Mouse (Mus musculus) forebrain, embryonic 13.5 days (tissue): ENCODE data around the gene Topors. TPM values are rescaled to one million over a fixed set of nuclear protein-coding genes. Genes with fewer than 3 reads are reported as not detected.
"Not testable (repeated sequence)": the region's sequence is repeated elsewhere in the genome, so short reads cannot be mapped to it uniquely, and the experiment has no call there.

Source experiments
- ATAC-seq: fragments of 200-750 bp; cut with Nextera tagmentation; 2 replicates; pipeline ENCODE4 v1.8.0; 2017
- H3K27ac ChIP-seq: fragments of 300-500 bp; sonication (generic); 2 replicates; pipeline ENCODE4 v1.5.1; 2015; ENCODE audit warnings: inconsistent platforms, mild to moderate bottlenecking, moderate library complexity
- H3K27me3 ChIP-seq: fragments of 300-500 bp; sonication (generic); 2 replicates; pipeline ENCODE4 v1.6.1; 2015; ENCODE audit warnings: mild to moderate bottlenecking, inconsistent platforms
- H3K36me3 ChIP-seq: fragments of 300-500 bp; sonication (generic); 2 replicates; pipeline ENCODE4 v1.6.1; 2015; ENCODE audit warnings: mild to moderate bottlenecking, inconsistent platforms; ENCODE audit not compliant: poor library complexity, severe bottlenecking
- H3K4me1 ChIP-seq: fragments of 300-500 bp; sonication (generic); 2 replicates; pipeline ENCODE4 v1.6.1; 2015; ENCODE audit warnings: inconsistent platforms
- H3K4me2 ChIP-seq: fragments of 300-500 bp; sonication (generic); 2 replicates; pipeline ENCODE4 v1.6.1; 2015; ENCODE audit warnings: inconsistent platforms, mild to moderate bottlenecking, moderate library complexity
- H3K4me3 ChIP-seq: fragments of 300-500 bp; sonication (generic); 2 replicates; pipeline ENCODE4 v1.5.1; 2015; ENCODE audit warnings: mild to moderate bottlenecking, inconsistent platforms
- H3K9ac ChIP-seq: fragments of 300-500 bp; sonication (generic); 2 replicates; pipeline ENCODE4 v1.6.1; 2015; ENCODE audit warnings: mild to moderate bottlenecking, inconsistent platforms
- H3K9me3 ChIP-seq: fragments of 300-500 bp; sonication (generic); replicated peaks from 2 replicates; pipeline ENCODE4 v1.6.1; 2016; ENCODE audit warnings: inconsistent platforms
- WGBS: fragments of 180-500 bp; shearing (Covaris S2); methylation state at CpG from one replicate; pipeline ENCODE4 v1.1.7; 2015; 5-methylcytosine and 5-hydroxymethylcytosine counted together
- polyA plus RNA-seq: library from polyadenylated mRNA; unstranded; fragments of >200 nt; fragmentation: Nextera tagmentation; extraction: Ambion mirVana; gene quantifications from 2 replicates; pipeline ENCODE4 v1.2.1, GENCODE M21; 2015

The Topors gene
- polyA plus RNA-seq: 41.1 and 41.6 TPM in 2 replicates

DNA sequence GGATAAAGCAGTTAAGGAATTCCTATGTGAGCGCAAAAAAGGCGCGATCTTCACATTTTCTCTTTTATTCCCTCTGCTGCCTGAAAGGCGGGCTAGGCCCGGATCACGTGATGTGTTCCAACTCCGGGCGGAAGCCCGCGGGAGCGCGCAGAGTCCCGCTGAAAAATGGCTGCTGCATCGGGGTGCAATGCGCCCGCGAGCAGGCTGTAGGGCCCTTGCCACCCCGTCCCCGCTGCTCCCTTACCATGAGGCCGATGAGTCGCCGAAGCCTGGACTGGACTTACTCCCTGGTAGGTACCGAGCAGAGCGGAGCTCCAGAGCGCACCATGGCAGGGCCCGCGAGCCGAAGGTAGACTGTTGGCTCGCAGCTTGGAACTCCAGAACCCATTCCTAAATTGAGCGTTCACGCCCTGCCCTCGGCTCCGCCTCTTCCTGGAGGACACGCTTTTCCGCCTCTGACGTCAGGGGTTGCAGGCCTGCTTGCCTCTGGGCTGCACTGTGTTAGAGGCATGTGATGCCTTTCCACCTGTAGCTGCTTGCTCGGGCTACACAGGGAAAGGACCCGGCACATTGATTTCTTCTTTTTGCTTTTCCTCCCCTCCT lies at the start of gene Topors, which contains the start of gene Smim27:
Gene Topors, minus strand, starts transcription at position 421 of the 603 bp plus-strand sequence.
Gene Smim27, plus strand, starts transcription at position 150 of the 603 bp plus-strand sequence.
- H3K4me1 ChIP-seq: peaks cover 31% of the 10 kb centered on the region
- peak within 1 kb of the TSS; percentile 81 for H3K4me2 ChIP-seq
- H3K4me3 ChIP-seq: peak within 1 kb of the TSS; percentile 71
- H3K9ac ChIP-seq: peak within 1 kb of the TSS; percentile 81
- ATAC-seq: peak; percentile 95
- no peaks in the 10 kb centered on the region for H3K27me3 ChIP-seq
- H3K27ac ChIP-seq: peak within 1 kb of the TSS; percentile 92
- no peaks in the 10 kb centered on the region for H3K9me3 ChIP-seq
- H3K36me3 ChIP-seq: peaks cover 40% of the 10 kb centered on the region
- under 1% methylated on average over 38 of the region's 38 CpGs for WGBS

DNA sequence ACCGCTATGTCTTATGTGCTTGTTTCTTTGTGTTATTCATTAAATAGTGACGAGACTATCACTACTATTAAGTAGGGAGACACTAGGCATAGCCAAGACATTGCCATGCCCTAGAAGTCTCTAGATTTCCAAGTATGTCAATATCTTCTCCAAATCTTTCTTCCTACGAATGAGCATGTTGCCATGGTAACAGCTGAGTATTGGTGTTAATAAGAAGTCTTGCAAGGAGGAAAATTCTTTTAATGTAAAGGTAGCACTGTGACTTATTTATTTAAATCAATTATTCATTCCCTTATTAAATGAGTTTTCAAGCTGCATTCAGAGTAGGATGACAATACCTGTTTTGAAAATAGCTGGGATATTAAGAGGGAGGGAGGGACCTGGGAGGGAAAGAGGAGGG lies 47.8 kb upstream of the Topors start:
- H3K9me3 ChIP-seq: no peaks in the 10 kb centered on the region
- no peaks in the 10 kb centered on the region for H3K4me1 ChIP-seq
- ATAC-seq: no peak
- no peaks in the 10 kb centered on the region for H3K27me3 ChIP-seq
- H3K9ac ChIP-seq: no peak overlapping the region
- H3K4me3 ChIP-seq: no peak overlapping the region
- H3K36me3 ChIP-seq: no peaks in the 10 kb centered on the region
- no peak overlapping the region for H3K27ac ChIP-seq
- H3K4me2 ChIP-seq: no peak overlapping the region
- WGBS: 74% methylated on average over 3 of the region's 3 CpGs

DNA sequence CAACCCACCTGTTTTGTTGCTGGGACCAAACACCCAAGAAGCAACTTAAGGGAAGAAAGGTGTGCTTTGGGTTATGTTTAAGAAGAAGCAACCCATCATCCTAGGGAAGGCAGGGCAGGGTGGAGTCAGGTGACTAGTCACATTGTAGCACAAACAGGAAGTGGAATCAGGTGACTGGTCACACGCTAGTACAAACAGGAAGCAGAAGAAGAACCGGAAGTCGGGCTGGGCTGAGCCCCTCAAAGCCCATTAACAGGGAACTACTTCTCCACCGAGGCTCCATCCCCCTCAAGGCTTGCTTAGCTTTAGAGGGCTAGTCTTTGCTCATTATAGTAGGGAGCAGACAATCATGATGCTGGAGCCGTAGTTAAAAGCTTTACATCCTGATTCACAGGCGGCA lies 43.4 kb upstream of the Topors start:
- WGBS: 93% methylated on average over 6 of the region's 6 CpGs
- Histone ChIP-seq H3K27me3 (no peaks in the 10 kb centered on the region), H3K27ac (no peak overlapping the region), H3K9ac (no peak overlapping the region), H3K4me3 (no peak overlapping the region), H3K4me1 (no peaks in the 10 kb centered on the region), H3K36me3 (no peaks in the 10 kb centered on the region), H3K9me3 (no peaks in the 10 kb centered on the region), H3K4me2 (no peak overlapping the region)
- ATAC-seq: no peak

DNA sequence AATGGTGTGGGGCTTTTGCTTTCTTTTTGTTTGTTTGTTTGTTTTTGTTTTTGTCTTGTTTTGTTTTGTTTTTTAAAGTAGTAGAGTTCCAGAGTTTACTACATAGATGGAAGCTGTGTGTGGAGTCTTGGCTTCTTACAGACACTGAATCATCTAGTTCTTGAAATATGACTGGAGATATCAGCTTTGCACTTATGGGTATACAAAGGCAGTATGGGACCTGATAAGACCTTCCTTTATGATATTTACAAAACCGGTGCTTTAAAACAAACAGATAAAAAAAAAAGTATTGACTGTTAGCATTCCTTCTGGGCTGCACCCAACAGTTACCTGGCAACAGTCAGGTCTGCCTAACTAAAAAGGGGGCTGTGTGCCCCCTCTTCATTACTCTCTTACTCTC lies 42.6 kb upstream of the Topors start:
- H3K36me3 ChIP-seq: no peaks in the 10 kb centered on the region
- no peak for ATAC-seq
- H3K27me3 ChIP-seq: no peaks in the 10 kb centered on the region

DNA sequence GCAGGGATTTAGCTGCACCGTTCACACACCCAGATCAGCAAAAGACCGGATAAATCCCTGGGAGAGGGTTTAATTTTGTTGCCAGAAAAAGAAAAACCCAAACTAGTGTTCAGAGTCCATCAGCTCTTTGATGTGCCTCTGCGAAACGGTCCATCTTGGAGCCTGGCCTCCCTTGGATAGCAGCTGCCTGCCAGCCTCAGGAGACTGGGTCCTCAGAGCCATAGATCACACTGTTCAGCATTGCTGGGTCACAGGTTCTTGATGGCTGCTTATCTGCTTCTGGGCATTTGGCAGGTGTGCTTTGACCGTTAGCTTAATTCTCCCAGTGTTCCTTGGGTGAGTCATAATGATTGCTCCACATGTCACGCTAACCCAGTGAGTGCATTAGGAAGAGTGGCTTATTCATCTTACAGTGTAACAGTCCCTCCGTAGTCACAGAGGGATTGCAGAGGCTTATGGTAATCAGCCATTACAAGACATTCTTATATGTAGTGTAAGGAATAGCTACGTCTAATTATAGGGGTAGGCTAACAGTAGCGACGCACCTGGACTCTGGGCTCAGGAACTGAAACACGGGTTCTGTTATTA lies 41.2 kb upstream of the Topors start:
- no peaks in the 10 kb centered on the region for H3K4me1 ChIP-seq
- no peaks in the 10 kb centered on the region for H3K27me3 ChIP-seq
- WGBS: 82% methylated on average over 11 of the region's 11 CpGs
- H3K9ac ChIP-seq: no peak overlapping the region
- no peak for ATAC-seq
- no peak overlapping the region for H3K27ac ChIP-seq
- H3K4me3 ChIP-seq: no peak overlapping the region
- H3K4me2 ChIP-seq: no peak overlapping the region
- H3K36me3 ChIP-seq: no peaks in the 10 kb centered on the region
- no peaks in the 10 kb centered on the region for H3K9me3 ChIP-seq

More for the DNA sequence above, 42.6 kb upstream of the Topors start:
- Histone ChIP-seq H3K4me1 (no peaks in the 10 kb centered on the region), H3K4me2 (no peak overlapping the region), H3K9me3 (no peaks in the 10 kb centered on the region), H3K27ac (no peak overlapping the region), H3K4me3 (no peak overlapping the region), H3K9ac (no peak overlapping the region)
- WGBS: 90% methylated on average over 1 of the region's 1 CpGs

DNA sequence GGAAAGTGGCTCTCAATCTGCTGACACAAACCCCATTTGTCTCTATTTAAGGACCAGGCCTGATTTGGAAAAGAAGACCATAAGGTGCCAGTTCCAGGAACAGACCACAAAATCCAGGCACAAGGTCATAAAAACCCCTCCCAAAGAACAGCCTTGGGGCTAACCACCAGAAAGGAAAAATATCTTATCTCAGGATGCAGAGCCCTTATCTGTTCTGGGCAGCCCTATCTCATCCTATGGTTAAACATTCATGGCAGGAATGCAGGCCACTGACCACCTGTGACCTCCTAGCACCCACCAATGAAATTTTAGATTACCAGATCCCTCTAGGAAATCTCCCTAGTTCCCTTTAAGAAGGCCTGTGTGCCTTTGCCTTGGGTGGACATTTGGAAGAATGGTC lies 40.0 kb upstream of the Topors start:
- no peak for ATAC-seq
- Histone ChIP-seq H3K9ac (no peak overlapping the region), H3K27ac (no peak overlapping the region), H3K4me1 (no peaks in the 10 kb centered on the region), H3K36me3 (no peaks in the 10 kb centered on the region), H3K4me2 (no peak overlapping the region), H3K4me3 (no peak overlapping the region), H3K27me3 (no peaks in the 10 kb centered on the region), H3K9me3 (no peaks in the 10 kb centered on the region)

DNA sequence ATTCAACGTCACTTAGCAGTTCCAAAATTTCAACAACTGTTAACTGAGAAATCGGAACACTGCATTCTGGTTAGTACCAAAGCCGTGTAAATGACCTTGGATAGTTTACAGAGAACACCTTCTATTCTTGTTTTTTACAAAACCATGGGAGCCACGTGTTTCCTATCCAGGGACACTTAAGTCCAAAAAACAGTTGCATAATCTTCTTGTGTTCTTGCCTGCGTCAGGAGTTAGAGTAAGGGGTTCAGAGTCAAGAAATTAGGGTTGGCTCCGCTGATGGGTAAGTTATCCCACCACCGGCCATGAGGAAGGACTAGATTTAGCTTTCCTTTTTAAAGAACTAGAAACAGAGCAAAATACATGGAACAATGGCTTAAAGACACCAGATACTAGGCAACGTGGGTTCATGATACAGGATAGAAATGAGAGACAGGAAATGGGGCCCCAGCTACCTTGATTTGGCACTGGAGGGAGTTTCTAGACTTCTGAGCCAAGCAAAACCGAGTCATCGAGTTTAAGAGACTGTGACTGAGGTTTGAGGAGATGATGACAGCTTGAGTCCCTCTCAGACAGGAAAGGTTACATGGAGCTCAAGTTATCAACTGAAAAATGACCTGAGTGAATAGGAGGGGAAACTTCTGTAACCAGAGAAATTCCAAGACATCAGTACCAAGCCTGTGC lies 32.9 kb upstream of the Topors start:
- 82% methylated on average over 10 of the region's 10 CpGs for WGBS
- no peak for ATAC-seq
- H3K27ac ChIP-seq: no peak overlapping the region
- H3K4me1 ChIP-seq: no peaks in the 10 kb centered on the region
- H3K4me2 ChIP-seq: no peak overlapping the region
- H3K4me3 ChIP-seq: no peak overlapping the region
- 0 out of 2 replicates have a peak, but pooled peaks cover 3% of the 10 kb centered on the region for H3K27me3 ChIP-seq
- H3K9ac ChIP-seq: no peak overlapping the region
- H3K9me3 ChIP-seq: no peaks in the 10 kb centered on the region
- no peaks in the 10 kb centered on the region for H3K36me3 ChIP-seq

DNA sequence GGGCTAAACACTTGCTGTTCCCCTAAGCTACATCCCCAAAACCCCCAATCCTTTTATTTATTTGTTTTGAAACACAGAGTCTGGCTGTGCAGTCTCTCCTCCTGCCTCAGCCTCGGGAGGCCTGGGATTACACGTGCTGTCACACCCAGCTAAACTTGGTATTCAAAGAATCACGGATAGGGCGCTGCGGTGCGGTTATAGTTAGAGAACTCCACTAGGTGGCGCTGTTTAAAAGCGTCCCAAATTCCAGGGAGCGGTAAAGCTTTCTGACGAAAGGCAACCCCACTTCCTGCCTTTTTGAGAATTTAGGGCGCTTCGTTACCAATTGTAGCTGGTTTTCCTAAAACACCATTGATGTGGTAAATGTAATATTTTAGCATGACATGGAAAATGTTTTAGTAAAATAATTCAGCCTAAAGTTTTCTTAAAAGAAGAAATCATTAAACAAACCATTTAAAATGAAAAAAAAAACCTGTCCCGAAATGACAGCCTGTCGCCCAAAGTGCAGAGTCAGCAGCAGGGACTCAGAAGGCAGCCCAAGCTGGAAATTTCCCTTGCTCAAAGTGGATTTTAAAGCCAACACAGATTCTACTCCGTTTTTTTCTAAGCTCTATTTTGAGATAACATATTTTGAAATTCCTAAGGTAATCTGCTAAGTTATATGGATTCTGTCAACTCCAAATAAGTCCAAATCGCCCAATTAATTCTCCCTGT lies 31.6 kb upstream of the Topors start:
- no peaks in the 10 kb centered on the region for H3K4me1 ChIP-seq
- peak; percentile 89 for ATAC-seq
- no peak overlapping the region for H3K9ac ChIP-seq
- H3K36me3 ChIP-seq: no peaks in the 10 kb centered on the region
- no peak overlapping the region for H3K4me3 ChIP-seq
- H3K27ac ChIP-seq: no peak overlapping the region
- no peaks in the 10 kb centered on the region for H3K9me3 ChIP-seq
- peak overlapping the region; percentile 44 for H3K4me2 ChIP-seq
- 16% methylated on average over 16 of the region's 16 CpGs for WGBS
- H3K27me3 ChIP-seq: 0 out of 2 replicates have a peak, but pooled peaks cover 3% of the 10 kb centered on the region

DNA sequence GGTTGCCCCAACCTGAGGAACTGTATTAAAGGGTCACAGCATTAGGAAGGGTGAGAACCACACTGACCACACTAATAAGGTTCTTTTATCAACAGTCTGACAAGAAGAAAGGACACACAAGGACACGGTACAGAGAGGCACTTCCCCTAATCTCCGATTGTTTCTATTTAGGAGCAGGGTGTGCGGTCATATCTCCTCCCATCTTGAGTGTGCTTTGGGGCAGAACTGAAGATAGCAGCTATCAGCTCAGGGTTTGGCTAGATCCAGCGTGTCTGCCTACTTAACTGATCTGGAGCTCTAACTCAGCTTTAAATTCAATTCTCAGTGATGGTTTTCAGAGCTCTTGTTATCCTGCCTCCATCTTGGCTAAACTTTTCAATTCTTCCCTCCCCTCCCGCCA lies 29.5 kb upstream of the Topors start:
- Histone ChIP-seq H3K4me1 (no peaks in the 10 kb centered on the region), H3K36me3 (no peaks in the 10 kb centered on the region), H3K9ac (no peak overlapping the region), H3K27ac (no peak overlapping the region), H3K9me3 (peaks cover 6% of the 10 kb centered on the region; the same call in 1 of the 2 replicates), H3K4me3 (no peak overlapping the region), H3K27me3 (no peaks in the 10 kb centered on the region), H3K4me2 (no peak overlapping the region)
- 74% methylated on average over 5 of the region's 5 CpGs for WGBS
- ATAC-seq: no peak

DNA sequence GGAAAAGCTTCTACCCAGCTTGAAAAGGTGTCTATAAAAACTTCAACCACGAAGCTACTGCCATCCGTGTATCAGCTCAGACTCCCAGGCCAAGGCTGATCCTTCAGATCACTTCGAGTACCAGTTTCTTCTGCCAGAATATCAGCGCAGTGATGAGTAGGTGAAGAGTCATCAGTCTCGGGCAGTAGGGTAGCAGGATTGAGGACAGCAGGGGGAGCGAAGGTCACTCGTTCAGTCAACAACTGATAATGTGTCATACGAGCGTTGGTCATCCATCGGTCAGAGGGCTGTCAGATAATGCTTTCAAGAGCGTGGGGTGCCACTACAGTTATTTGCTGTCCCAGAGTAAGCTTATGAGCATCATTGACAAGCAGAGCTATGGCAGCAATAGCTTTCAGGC lies 21.9 kb upstream of the Topors start:
- H3K36me3 ChIP-seq, H3K9ac ChIP-seq, H3K4me3 ChIP-seq, H3K27ac ChIP-seq, ATAC-seq, H3K27me3 ChIP-seq, H3K4me2 ChIP-seq, H3K4me1 ChIP-seq: not testable (repeated sequence)
- peaks cover 11% of the 10 kb centered on the region for H3K9me3 ChIP-seq
- 96% methylated on average over 11 of the region's 11 CpGs for WGBS

DNA sequence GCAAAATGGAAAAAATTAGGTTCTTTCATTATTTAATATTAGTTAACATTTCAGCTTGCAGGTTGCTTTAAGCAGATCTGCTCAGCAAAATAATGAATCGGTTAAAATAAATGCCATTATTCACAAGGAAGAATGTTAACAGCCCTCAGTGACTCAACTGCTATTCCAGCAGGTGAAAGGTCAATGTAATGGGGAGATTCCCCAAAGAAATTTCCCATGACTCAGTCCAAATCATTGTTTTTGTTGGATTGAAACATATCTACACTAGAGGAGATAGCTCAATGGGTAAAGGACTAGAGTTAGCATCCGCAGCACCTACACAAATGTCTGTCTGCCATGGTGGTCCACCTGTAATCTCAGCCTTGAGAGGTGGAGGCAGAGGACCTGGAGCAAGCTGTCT lies 19.4 kb upstream of the Topors start:
- H3K4me1 ChIP-seq: no peaks in the 10 kb centered on the region
- H3K4me2 ChIP-seq: no peak overlapping the region
- H3K27me3 ChIP-seq: no peaks in the 10 kb centered on the region
- 93% methylated on average over 2 of the region's 2 CpGs for WGBS
- no peak overlapping the region for H3K27ac ChIP-seq
- no peak overlapping the region for H3K4me3 ChIP-seq
- no peak for ATAC-seq
- no peak overlapping the region for H3K9ac ChIP-seq
- H3K9me3 ChIP-seq: peaks cover 4% of the 10 kb centered on the region; the same call in 1 of the 2 replicates
- H3K36me3 ChIP-seq: no peaks in the 10 kb centered on the region

DNA sequence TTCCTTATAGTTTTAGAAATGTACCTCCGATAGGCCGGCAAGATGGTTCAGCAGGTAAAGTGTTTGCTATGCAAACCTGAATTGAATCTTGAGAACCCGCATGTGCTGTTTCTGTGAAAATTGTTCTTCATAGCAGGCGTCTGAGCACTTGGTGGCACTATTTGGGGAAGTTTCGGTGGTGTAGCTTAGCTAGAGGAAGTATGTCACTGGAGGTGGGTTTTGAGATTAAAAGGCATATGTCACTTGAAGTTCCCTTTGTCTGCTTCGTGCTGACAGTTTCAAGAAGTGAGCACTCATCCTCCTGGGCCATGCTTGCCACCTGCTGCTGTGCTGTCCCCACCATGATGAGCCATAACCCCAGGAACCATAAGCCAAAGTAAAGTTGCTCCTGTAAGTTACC lies 17.8 kb upstream of the Topors start:
- H3K36me3 ChIP-seq: no peaks in the 10 kb centered on the region
- H3K9me3 ChIP-seq: peaks cover 3% of the 10 kb centered on the region; the same call in 1 of the 2 replicates
- no peak overlapping the region for H3K4me3 ChIP-seq
- no peak for ATAC-seq
- WGBS: 79% methylated on average over 6 of the region's 6 CpGs
- H3K27ac ChIP-seq: no peak overlapping the region
- H3K4me2 ChIP-seq: no peak overlapping the region
- H3K4me1 ChIP-seq: no peaks in the 10 kb centered on the region
- no peaks in the 10 kb centered on the region for H3K27me3 ChIP-seq
- H3K9ac ChIP-seq: no peak overlapping the region
